In genomic region chr2:151894209-151894980, GRCm38 (mm10) we compare ENCODE assay signal across 14 mouse cellular contexts. TPM values are rescaled to one million over a fixed set of nuclear protein-coding genes. Genes with fewer than 3 reads are reported as not detected.
A peak's percentile ranks its signal among the peaks of the same experiment; 100 is the strongest.
DNase-seq lines count a peak whose midpoint lies in the region; ATAC-seq and TF ChIP-seq lines count a peak whose summit lies in the region.
"Had no signal": no experiment of that assay in that cellular context is flagged by ENCODE, and none has a peak within 500 bp of the region (broad histone marks: within the 10 kb centered on the region; RNA-seq: fewer than 3 reads in every experiment).

No protein-coding gene starts in this region.

- no peak overlapping the region for H3K4me2 ChIP-seq in forebrain, embryonic 11.5 days (ENCODE audit: low read depth, low read length, severe bottlenecking)
- no peak overlapping the region for H3K4me2 ChIP-seq in hindbrain, postnatal 0 days (ENCODE audit: low read depth, low read length)
- H3K4me2 ChIP-seq: lung, embryonic 15.5 days had no signal

- no peak for ATAC-seq in forebrain, embryonic 11.5 days (replicated peaks; ENCODE audit: low FRiP score)
- peak; percentile 82 for ATAC-seq in hindbrain, postnatal 0 days

- peaks cover 23% of the 10 kb centered on the region for H3K4me1 ChIP-seq in forebrain, embryonic 10.5 days
- H3K4me1 ChIP-seq in forebrain, embryonic 11.5 days (replicated peaks; ENCODE audit: control insufficient read depth, insufficient read depth, low read length), result no peaks in the 10 kb centered on the region; the same call in 1 of the 2 replicates
- peaks cover 11% of the 10 kb centered on the region; the same call in 1 of the 2 replicates for H3K4me1 ChIP-seq in hindbrain, postnatal 0 days (ENCODE audit: insufficient read depth, low read length)
- H3K4me1 ChIP-seq in limb, embryonic 10.5 days, result peaks cover 43% of the 10 kb centered on the region

- DNase-seq in forebrain, embryonic 10.5 days (ENCODE audit: extremely low spot score, low spot score), result no peak
- no peak for DNase-seq in forebrain, embryonic 11.5 days (ENCODE audit: low spot score)
- peak; percentile 27 for DNase-seq in brain, adult 2 months (ENCODE audit: low read depth, low spot score)
- DNase-seq in hindbrain, postnatal 0 days (ENCODE audit: low spot score), result peak; percentile 75
- peak; percentile 45 for DNase-seq in limb, embryonic 10.5 days (ENCODE audit: low spot score)
- DNase-seq in heart, adult 18-20 months, result no peak
- DNase-seq in heart, postnatal 4 days, result no peak
- no peak for DNase-seq in gastrocnemius, adult 2 months
- DNase-seq: cerebellum, postnatal 25 days; gastrocnemius, postnatal 10 days had no signal

- H3K9ac ChIP-seq in forebrain, embryonic 11.5 days (ENCODE audit: low read length), result no peak overlapping the region
- no peak overlapping the region for H3K9ac ChIP-seq in hindbrain, postnatal 0 days (replicated peaks; ENCODE audit: low read length)
- H3K9ac ChIP-seq: lung, embryonic 15.5 days had no signal

- intact Hi-C loops in gastrocnemius, adult 2 months (cut with DNase I), result no loop called here

- 80% methylated on average over 8 of the region's 8 CpGs for WGBS in forebrain, embryonic 10.5 days
- 83% methylated on average over 8 of the region's 8 CpGs for WGBS in forebrain, embryonic 11.5 days
- 52% methylated on average over 8 of the region's 8 CpGs for WGBS in hindbrain, postnatal 0 days
- WGBS in limb, embryonic 10.5 days, result 54% methylated on average over 8 of the region's 8 CpGs

- no peaks in the 10 kb centered on the region for H3K27me3 ChIP-seq in forebrain, embryonic 10.5 days (ENCODE audit: poor library complexity, severe bottlenecking)
- H3K27me3 ChIP-seq in forebrain, embryonic 11.5 days (ENCODE audit: control insufficient read depth, insufficient read depth, low read length), result no peaks in the 10 kb centered on the region
- H3K27me3 ChIP-seq in hindbrain, postnatal 0 days (ENCODE audit: insufficient read depth, low read length), result no peaks in the 10 kb centered on the region
- H3K27me3 ChIP-seq in limb, embryonic 10.5 days (ENCODE audit: low read depth, poor library complexity, severe bottlenecking), result no peaks in the 10 kb centered on the region

- 0 out of 2 replicates have a peak overlapping the region, but pooled peaks have one; percentile 35 for H3K27ac ChIP-seq in forebrain, embryonic 10.5 days
- H3K27ac ChIP-seq in forebrain, embryonic 11.5 days (ENCODE audit: low read depth, low read length), result no peak overlapping the region
- no peak overlapping the region for H3K27ac ChIP-seq in hindbrain, postnatal 0 days
- peak overlapping the region; percentile 83 for H3K27ac ChIP-seq in limb, embryonic 10.5 days
- H3K27ac ChIP-seq in gastrocnemius, adult 2 months, result no peak overlapping the region
- H3K27ac ChIP-seq: lung, embryonic 15.5 days had no signal

- no peaks in the 10 kb centered on the region for H3K36me3 ChIP-seq in forebrain, embryonic 10.5 days (replicated peaks)
- H3K36me3 ChIP-seq in forebrain, embryonic 11.5 days (ENCODE audit: control insufficient read depth, insufficient read depth, low read length), result no peaks in the 10 kb centered on the region
- H3K36me3 ChIP-seq in hindbrain, postnatal 0 days (ENCODE audit: insufficient read depth, low read length), result no peaks in the 10 kb centered on the region
- H3K36me3 ChIP-seq in limb, embryonic 10.5 days, result no peaks in the 10 kb centered on the region
- H3K36me3 ChIP-seq: lung, embryonic 15.5 days had no signal

- H3K4me3 ChIP-seq in forebrain, embryonic 10.5 days, result no peak overlapping the region
- no peak overlapping the region for H3K4me3 ChIP-seq in forebrain, embryonic 11.5 days (ENCODE audit: low read depth, low read length)
- no peak overlapping the region for H3K4me3 ChIP-seq in hindbrain, postnatal 0 days (ENCODE audit: low read length)
- H3K4me3 ChIP-seq in limb, embryonic 10.5 days, result no peak overlapping the region
- H3K4me3 ChIP-seq in gastrocnemius, adult 2 months, result no peak overlapping the region
- H3K4me3 ChIP-seq: lung, embryonic 15.5 days had no signal

- H3K9me3 ChIP-seq in forebrain, embryonic 10.5 days, result no peaks in the 10 kb centered on the region
- no peaks in the 10 kb centered on the region for H3K9me3 ChIP-seq in forebrain, embryonic 11.5 days (ENCODE audit: control insufficient read depth, low read length)
- H3K9me3 ChIP-seq in hindbrain, postnatal 0 days (ENCODE audit: low read length), result no peaks in the 10 kb centered on the region
- no peaks in the 10 kb centered on the region for H3K9me3 ChIP-seq in limb, embryonic 10.5 days (replicated peaks)
- H3K9me3 ChIP-seq: lung, embryonic 15.5 days had no signal

- TF ChIP-seq CTCF in hindbrain, postnatal 0 days (IDR thresholded peaks at IDR 0.05; ENCODE audit: low read depth), result no peak
- TF ChIP-seq CTCF in gastrocnemius, adult 2 months (IDR thresholded peaks at IDR 0.05), result no peak

RNA-seq across cellular contexts. Expression of gene Angpt4, which starts 16.6 kb away (rescaled TPM):
- 0.06 and 0.17 TPM in 2 replicates for polyA plus RNA-seq in forebrain, embryonic 10.5 days (2016; fragmentation: Nextera tagmentation; extraction: Ambion mirVana)
- not detected in 2 replicates for polyA plus RNA-seq in forebrain, embryonic 11.5 days (2014; fragmentation: Nextera tagmentation; extraction: Ambion mirVana)
- 0.10 and 0.14 TPM in 2 replicates for total RNA-seq in hindbrain, postnatal 0 days (2014; rRNA removed)
- polyA plus RNA-seq in hindbrain, postnatal 0 days (2015; fragmentation: Nextera tagmentation; extraction: Ambion mirVana), result 0.28 and 0.29 TPM in 2 replicates
- polyA plus RNA-seq in limb, embryonic 10.5 days (2016; fragmentation: Nextera tagmentation; extraction: Ambion mirVana), result 0.46 and 0.48 TPM in 2 replicates
- total RNA-seq in heart, adult 18-20 months (2021), result under 1 TPM; 0.28 to 0.35 TPM
- under 1 TPM; 0.14 to 0.18 TPM for total RNA-seq in heart, postnatal 4 days (2021)
- total RNA-seq in gastrocnemius, adult 2 months (2021), result under 1 TPM in 1 of 2 experiments, not detected in 1; 0.20 TPM

RNA-seq across cellular contexts. Expression of gene Rspo4, which starts 51.7 kb away (rescaled TPM):
- polyA plus RNA-seq in forebrain, embryonic 10.5 days (2016; fragmentation: Nextera tagmentation; extraction: Ambion mirVana), result 0.29 and 0.39 TPM in 2 replicates
- 0.15 TPM in 2 replicates for polyA plus RNA-seq in forebrain, embryonic 11.5 days (2014; fragmentation: Nextera tagmentation; extraction: Ambion mirVana)
- 0.16 and 0.22 TPM in 2 replicates for total RNA-seq in hindbrain, postnatal 0 days (2014; rRNA removed)
- 0.33 and 0.51 TPM in 2 replicates for polyA plus RNA-seq in hindbrain, postnatal 0 days (2015; fragmentation: Nextera tagmentation; extraction: Ambion mirVana)
- 18.5 and 28.9 TPM in 2 replicates for polyA plus RNA-seq in limb, embryonic 10.5 days (2016; fragmentation: Nextera tagmentation; extraction: Ambion mirVana)
- total RNA-seq in heart, adult 18-20 months (2021), result not detected
- not detected for total RNA-seq in heart, postnatal 4 days (2021)
- total RNA-seq in gastrocnemius, adult 2 months (2021), result not detected
- total RNA-seq: gastrocnemius, postnatal 10 days had no signal
- polyA plus RNA-seq: C2C12; large intestine, adult 2 months; stomach, embryonic 14.5 days had no signal

Comparison
In these comparisons a context has a peak if more than half of its experiments do, and no peak if none do; other contexts are left out.
1. H3K27ac ChIP-seq: peak in forebrain, embryonic 10.5 days (single experiment) and limb, embryonic 10.5 days (single experiment); none in forebrain, embryonic 11.5 days (single experiment), hindbrain, postnatal 0 days (single experiment) and gastrocnemius, adult 2 months (single experiment).
2. DNase-seq: peak in brain, adult 2 months (single experiment), hindbrain, postnatal 0 days (single experiment) and limb, embryonic 10.5 days (single experiment); none in forebrain, embryonic 10.5 days (single experiment), forebrain, embryonic 11.5 days (single experiment), heart, adult 18-20 months (0 of 2), heart, postnatal 4 days (single experiment) and gastrocnemius, adult 2 months (single experiment).